Comparison of ENCODE assay signal across 10 mouse cellular contexts in genomic region chr2:38424976-38425375, GRCm38 (mm10).
A peak's percentile ranks its signal among the peaks of the same experiment; 100 is the strongest.
DNase-seq lines count a peak whose midpoint lies in the region; ATAC-seq and TF ChIP-seq lines count a peak whose summit lies in the region.
"Had no signal": no experiment of that assay in that cellular context is flagged by ENCODE, and none has a peak within 500 bp of the region (broad histone marks: within the 10 kb centered on the region; RNA-seq: fewer than 3 reads in every experiment).

No protein-coding gene starts in this region.

- H3K4me2 ChIP-seq in liver, embryonic 11.5 days, result peak overlapping the region; percentile 25; the same call in 1 of the 2 replicates
- no peak overlapping the region for H3K4me2 ChIP-seq in liver, postnatal 0 days (ENCODE audit: low read depth, low read length)
- H3K4me2 ChIP-seq in forebrain, embryonic 14.5 days (ENCODE audit: low read length), result peak overlapping the region; percentile 43
- H3K4me2 ChIP-seq in limb, embryonic 12.5 days, result peak overlapping the region; percentile 55
- H3K4me2 ChIP-seq in neural tube, embryonic 14.5 days (ENCODE audit: low read depth, low read length), result peak overlapping the region; percentile 29; the same call in 1 of the 2 replicates

- no peaks in the 10 kb centered on the region for H3K36me3 ChIP-seq in liver, embryonic 11.5 days (ENCODE audit: control insufficient read depth, insufficient read depth, low read length)
- H3K36me3 ChIP-seq in liver, postnatal 0 days (replicated peaks; ENCODE audit: insufficient read depth, low read length), result no peaks in the 10 kb centered on the region
- no peaks in the 10 kb centered on the region for H3K36me3 ChIP-seq in forebrain, embryonic 14.5 days (ENCODE audit: control insufficient read depth, insufficient read depth, low read length)
- H3K36me3 ChIP-seq in limb, embryonic 12.5 days, result no peaks in the 10 kb centered on the region
- H3K36me3 ChIP-seq in neural tube, embryonic 14.5 days (ENCODE audit: control insufficient read depth, insufficient read depth, low read length), result no peaks in the 10 kb centered on the region

- peaks cover 15% of the 10 kb centered on the region for H3K27me3 ChIP-seq in liver, embryonic 11.5 days (replicated peaks; ENCODE audit: control insufficient read depth, insufficient read depth, low read length)
- H3K27me3 ChIP-seq in liver, postnatal 0 days (ENCODE audit: insufficient read depth, low read length), result 0 out of 2 replicates have a peak, but pooled peaks cover 2% of the 10 kb centered on the region
- no peaks in the 10 kb centered on the region for H3K27me3 ChIP-seq in forebrain, embryonic 14.5 days (replicated peaks; ENCODE audit: control insufficient read depth, insufficient read depth, low read length)
- H3K27me3 ChIP-seq in limb, embryonic 12.5 days, result peaks cover 11% of the 10 kb centered on the region; the same call in 1 of the 2 replicates
- H3K27me3 ChIP-seq in neural tube, embryonic 14.5 days (ENCODE audit: control insufficient read depth, insufficient read depth, low read length), result no peaks in the 10 kb centered on the region

- H3K27ac ChIP-seq in liver, embryonic 11.5 days (ENCODE audit: low read depth, low read length), result no peak overlapping the region
- H3K27ac ChIP-seq in liver, postnatal 0 days (ENCODE audit: low read depth), result no peak overlapping the region
- peak overlapping the region; percentile 93 for H3K27ac ChIP-seq in forebrain, embryonic 14.5 days (ENCODE audit: low read depth, low read length)
- no peak overlapping the region for H3K27ac ChIP-seq in limb, embryonic 12.5 days
- no peak overlapping the region for H3K27ac ChIP-seq in neural tube, embryonic 14.5 days (ENCODE audit: low read depth, low read length)

- DNase-seq in liver, embryonic 11.5 days (ENCODE audit: low spot score), result no peak
- no peak for DNase-seq in liver, postnatal 0 days
- peak; percentile 26 for DNase-seq in forebrain, embryonic 14.5 days (ENCODE audit: low spot score)
- DNase-seq in lung, postnatal 14 days, result no peak
- no peak for DNase-seq in left cerebral cortex, adult 11 months (ENCODE audit: low spot score)
- DNase-seq: heart, adult 18-20 months; right cerebral cortex, adult 18-20 months had no signal

- H3K9ac ChIP-seq in liver, embryonic 11.5 days (ENCODE audit: low read depth, low read length), result no peak overlapping the region
- H3K9ac ChIP-seq in liver, postnatal 0 days (replicated peaks), result no peak overlapping the region
- peak overlapping the region; percentile 54 for H3K9ac ChIP-seq in forebrain, embryonic 14.5 days (ENCODE audit: low read length)
- H3K9ac ChIP-seq in limb, embryonic 12.5 days (replicated peaks), result 0 out of 2 replicates have a peak overlapping the region, but pooled peaks have one; percentile 28
- no peak overlapping the region for H3K9ac ChIP-seq in neural tube, embryonic 14.5 days (replicated peaks; ENCODE audit: low read depth, low read length)

- ATAC-seq in liver, embryonic 11.5 days (replicated peaks; ENCODE audit: low FRiP score), result no peak
- ATAC-seq in liver, postnatal 0 days, result no peak
- peak; percentile 29 for ATAC-seq in forebrain, embryonic 14.5 days
- no peak for ATAC-seq in limb, embryonic 12.5 days (ENCODE audit: insufficient number of reproducible peaks, insufficient read depth, low FRiP score, low TSS enrichment, low read depth)
- ATAC-seq in neural tube, embryonic 14.5 days (ENCODE audit: low read depth), result peak; percentile 1; the same call in 1 of the 2 replicates
- no peak for ATAC-seq in inflammation-experienced regulatory T-cells, adult 6 months

- no peaks in the 10 kb centered on the region for H3K9me3 ChIP-seq in liver, embryonic 11.5 days (ENCODE audit: control insufficient read depth, low read length)
- no peaks in the 10 kb centered on the region for H3K9me3 ChIP-seq in liver, postnatal 0 days (ENCODE audit: low read length)
- no peaks in the 10 kb centered on the region for H3K9me3 ChIP-seq in forebrain, embryonic 14.5 days (replicated peaks; ENCODE audit: control insufficient read depth, low read length)
- no peaks in the 10 kb centered on the region for H3K9me3 ChIP-seq in limb, embryonic 12.5 days
- H3K9me3 ChIP-seq in neural tube, embryonic 14.5 days (ENCODE audit: control insufficient read depth, low read length), result no peaks in the 10 kb centered on the region

- H3K4me3 ChIP-seq in liver, embryonic 11.5 days (ENCODE audit: low read depth, low read length), result no peak overlapping the region
- H3K4me3 ChIP-seq in liver, postnatal 0 days (ENCODE audit: low read depth, low read length), result no peak overlapping the region
- H3K4me3 ChIP-seq in forebrain, embryonic 14.5 days (ENCODE audit: low read depth, low read length), result 0 out of 2 replicates have a peak overlapping the region, but pooled peaks have one; percentile 15
- peak overlapping the region; percentile 17; the same call in 1 of the 2 replicates for H3K4me3 ChIP-seq in limb, embryonic 12.5 days (replicated peaks)
- H3K4me3 ChIP-seq in neural tube, embryonic 14.5 days (ENCODE audit: low read depth, low read length), result no peak overlapping the region

- no peak for TF ChIP-seq CTCF in liver, postnatal 0 days (IDR thresholded peaks at IDR 0.05; ENCODE audit: low read depth)

- no peaks in the 10 kb centered on the region for H3K4me1 ChIP-seq in liver, embryonic 11.5 days (replicated peaks; ENCODE audit: control insufficient read depth, insufficient read depth, low read length)
- H3K4me1 ChIP-seq in liver, postnatal 0 days (ENCODE audit: insufficient read depth), result no peaks in the 10 kb centered on the region
- peaks cover 18% of the 10 kb centered on the region for H3K4me1 ChIP-seq in forebrain, embryonic 14.5 days (ENCODE audit: control insufficient read depth, insufficient read depth, low read length)
- H3K4me1 ChIP-seq in limb, embryonic 12.5 days (replicated peaks), result peaks cover 17% of the 10 kb centered on the region
- peaks cover 13% of the 10 kb centered on the region; the same call in 1 of the 2 replicates for H3K4me1 ChIP-seq in neural tube, embryonic 14.5 days (ENCODE audit: control insufficient read depth, insufficient read depth, low read length)

- WGBS in liver, embryonic 11.5 days, result 39% methylated on average over 9 of the region's 9 CpGs
- 23% methylated on average over 9 of the region's 9 CpGs for WGBS in liver, postnatal 0 days (ENCODE audit: insufficient replicate concordance)
- WGBS in forebrain, embryonic 14.5 days, result 13% methylated on average over 9 of the region's 9 CpGs
- WGBS in limb, embryonic 12.5 days, result 30% methylated on average over 9 of the region's 9 CpGs
- 25% methylated on average over 9 of the region's 9 CpGs for WGBS in neural tube, embryonic 14.5 days

- TF ChIP-seq EP300 in liver, postnatal 0 days (IDR thresholded peaks at IDR 0.05; ENCODE audit: low read depth), result no peak

Comparison
In these comparisons a context has a peak if more than half of its experiments do, and no peak if none do; other contexts are left out.
1. ATAC-seq: peak in forebrain, embryonic 14.5 days (single experiment) and neural tube, embryonic 14.5 days (single experiment); none in liver, embryonic 11.5 days (single experiment), liver, postnatal 0 days (single experiment), limb, embryonic 12.5 days (single experiment) and inflammation-experienced regulatory T-cells, adult 6 months (single experiment).
2. H3K4me3 ChIP-seq: peak in forebrain, embryonic 14.5 days (single experiment) and limb, embryonic 12.5 days (single experiment); none in liver, embryonic 11.5 days (single experiment), liver, postnatal 0 days (single experiment) and neural tube, embryonic 14.5 days (single experiment).
3. H3K9ac ChIP-seq: peak in forebrain, embryonic 14.5 days (single experiment) and limb, embryonic 12.5 days (single experiment); none in liver, embryonic 11.5 days (single experiment), liver, postnatal 0 days (single experiment) and neural tube, embryonic 14.5 days (single experiment).